Mouse (Mus musculus): ENCODE data around the gene Lgals2. TPM values are rescaled to one million over a fixed set of nuclear protein-coding genes. Genes with fewer than 3 reads are reported as not detected.

Lgals2 gene
- 1,110 and 1,149 TPM in 2 replicates for polyA plus RNA-seq (2015; fragmentation: Nextera tagmentation; extraction: Ambion mirVana)

- peak; percentile 44 for ATAC-seq
- H3K36me3 ChIP-seq: no peaks in the 10 kb centered on the region
- H3K27ac ChIP-seq: peak within 1 kb of the TSS; percentile 70
- H3K4me3 ChIP-seq (replicated peaks): peak within 1 kb of the TSS; percentile 38
- peak within 1 kb of the TSS; percentile 45; the same call in 1 of the 2 replicates for H3K9ac ChIP-seq
- 46% methylated on average over 8 of the region's 8 CpGs for WGBS
- H3K4me2 ChIP-seq (replicated peaks): peak within 1 kb of the TSS; percentile 51
- H3K4me1 ChIP-seq (replicated peaks): peaks cover 41% of the 10 kb centered on the region
- no peaks in the 10 kb centered on the region for H3K27me3 ChIP-seq (replicated peaks)
- H3K9me3 ChIP-seq: no peaks in the 10 kb centered on the region
Observed at GRCm38 (mm10) chr15:78855303-78855965, at the start of gene Lgals2. TSS of gene Lgals2 (minus strand) at chr15:78855529.

- peak overlapping the region; percentile 38; the same call in 1 of the 2 replicates for H3K4me2 ChIP-seq (replicated peaks)
- peaks cover 17% of the 10 kb centered on the region for H3K36me3 ChIP-seq
Observed at GRCm38 (mm10) chr15:78903243-78903642, 47.9 kb upstream of the Lgals2 start.

GRCm38 (mm10) chr15:78901422-78901789, 46.1 kb upstream of the Lgals2 start:
- H3K4me2 ChIP-seq (replicated peaks): peak overlapping the region; percentile 91
- WGBS: 49% methylated on average over 8 of the region's 8 CpGs
- peak overlapping the region; percentile 82 for H3K9ac ChIP-seq
- peaks cover 17% of the 10 kb centered on the region for H3K36me3 ChIP-seq
- no peak for ATAC-seq
- H3K9me3 ChIP-seq: no peaks in the 10 kb centered on the region
- H3K27me3 ChIP-seq (replicated peaks): no peaks in the 10 kb centered on the region
- H3K4me1 ChIP-seq (replicated peaks): peaks cover 44% of the 10 kb centered on the region
- peak overlapping the region; percentile 66 for H3K4me3 ChIP-seq (replicated peaks)
- 0 out of 2 replicates have a peak overlapping the region, but pooled peaks have one; percentile 78 for H3K27ac ChIP-seq

More at GRCm38 (mm10) chr15:78903243-78903642, 47.9 kb upstream of the Lgals2 start:
- H3K27ac ChIP-seq: no peak overlapping the region
- 3% methylated on average over 2 of the region's 2 CpGs for WGBS
- no peaks in the 10 kb centered on the region for H3K27me3 ChIP-seq (replicated peaks)
- no peaks in the 10 kb centered on the region for H3K9me3 ChIP-seq
- peaks cover 30% of the 10 kb centered on the region for H3K4me1 ChIP-seq (replicated peaks)
- no peak overlapping the region for H3K4me3 ChIP-seq (replicated peaks)
- peak overlapping the region; percentile 46 for H3K9ac ChIP-seq
- peak; percentile 29 for ATAC-seq

- H3K9me3 ChIP-seq: no peaks in the 10 kb centered on the region
- H3K9ac ChIP-seq: peak overlapping the region; percentile 82
- H3K4me3 ChIP-seq (replicated peaks): peak overlapping the region; percentile 66
- H3K4me2 ChIP-seq (replicated peaks): peak overlapping the region; percentile 91
- H3K4me1 ChIP-seq (replicated peaks): peaks cover 50% of the 10 kb centered on the region
- no peaks in the 10 kb centered on the region for H3K27me3 ChIP-seq (replicated peaks)
- 0 out of 2 replicates have a peak, but pooled peaks have one; percentile 24 for ATAC-seq
- H3K36me3 ChIP-seq: peaks cover 17% of the 10 kb centered on the region
- 11% methylated on average over 18 of the region's 18 CpGs for WGBS
- peak overlapping the region; percentile 78 for H3K27ac ChIP-seq
Observed at GRCm38 (mm10) chr15:78900585-78901421, 45.5 kb upstream of the Lgals2 start.

- Histone ChIP-seq H3K4me1 (replicated peaks) (peaks cover 55% of the 10 kb centered on the region), H3K9me3 (no peaks in the 10 kb centered on the region), H3K27ac (peak within 1 kb of the TSS; percentile 78), H3K27me3 (replicated peaks) (no peaks in the 10 kb centered on the region), H3K36me3 (peaks cover 17% of the 10 kb centered on the region), H3K4me2 (replicated peaks) (peak within 1 kb of the TSS; percentile 91), H3K9ac (peak within 1 kb of the TSS; percentile 82), H3K4me3 (replicated peaks) (peak within 1 kb of the TSS; percentile 66)
- peak; percentile 66 for ATAC-seq
- WGBS: under 1% methylated on average over 47 of the region's 47 CpGs
Observed at GRCm38 (mm10) chr15:78899740-78900584, 44.6 kb upstream of the Lgals2 start, which contains the start of gene Sh3bp1. TSS of gene Sh3bp1 (plus strand) at chr15:78899768.

- peak within 1 kb of the TSS; percentile 66 for H3K4me3 ChIP-seq (replicated peaks)
- H3K4me2 ChIP-seq (replicated peaks): peak within 1 kb of the TSS; percentile 91
- ATAC-seq: no peak
- peak within 1 kb of the TSS; percentile 82 for H3K9ac ChIP-seq
- peak within 1 kb of the TSS; percentile 78 for H3K27ac ChIP-seq
- peaks cover 12% of the 10 kb centered on the region for H3K36me3 ChIP-seq
- peaks cover 61% of the 10 kb centered on the region for H3K4me1 ChIP-seq (replicated peaks)
- no peaks in the 10 kb centered on the region for H3K9me3 ChIP-seq
- WGBS: 2% methylated on average over 20 of the region's 20 CpGs
- H3K27me3 ChIP-seq (replicated peaks): no peaks in the 10 kb centered on the region
Observed at GRCm38 (mm10) chr15:78899409-78899739, 44.0 kb upstream of the Lgals2 start, which contains the start of gene Gm49510. TSS of gene Gm49510 (plus strand) at chr15:78899667.

GRCm38 (mm10) chr15:78898507-78899001, 43.2 kb upstream of the Lgals2 start:
- no peaks in the 10 kb centered on the region for H3K9me3 ChIP-seq
- H3K4me3 ChIP-seq (replicated peaks): peak overlapping the region; percentile 66; the same call in 1 of the 2 replicates
- H3K4me1 ChIP-seq (replicated peaks): peaks cover 69% of the 10 kb centered on the region
- peak overlapping the region; percentile 68 for H3K27ac ChIP-seq
- H3K27me3 ChIP-seq (replicated peaks): no peaks in the 10 kb centered on the region
- no peak for ATAC-seq
- peaks cover 8% of the 10 kb centered on the region; the same call in 1 of the 2 replicates for H3K36me3 ChIP-seq
- peak overlapping the region; percentile 91 for H3K4me2 ChIP-seq (replicated peaks)
- 59% methylated on average over 6 of the region's 6 CpGs for WGBS
- 0 out of 2 replicates have a peak overlapping the region, but pooled peaks have one; percentile 82 for H3K9ac ChIP-seq

- peaks cover 66% of the 10 kb centered on the region for H3K4me1 ChIP-seq (replicated peaks)
- no peaks in the 10 kb centered on the region for H3K9me3 ChIP-seq
- H3K27me3 ChIP-seq (replicated peaks): no peaks in the 10 kb centered on the region
- peaks cover 7% of the 10 kb centered on the region; the same call in 1 of the 2 replicates for H3K36me3 ChIP-seq
- no peak for ATAC-seq
- peak overlapping the region; percentile 68; the same call in 1 of the 2 replicates for H3K27ac ChIP-seq
- no peak overlapping the region for H3K9ac ChIP-seq
- H3K4me3 ChIP-seq (replicated peaks): no peak overlapping the region
- 90% methylated on average over 4 of the region's 4 CpGs for WGBS
- H3K4me2 ChIP-seq (replicated peaks): no peak overlapping the region
Observed at GRCm38 (mm10) chr15:78897488-78897887, 42.2 kb upstream of the Lgals2 start.

GRCm38 (mm10) chr15:78896149-78896548, 40.8 kb upstream of the Lgals2 start:
- no peak overlapping the region for H3K4me3 ChIP-seq (replicated peaks)
- H3K27me3 ChIP-seq (replicated peaks): no peaks in the 10 kb centered on the region
- H3K9me3 ChIP-seq: no peaks in the 10 kb centered on the region
- no peak for ATAC-seq
- H3K36me3 ChIP-seq: peaks cover 15% of the 10 kb centered on the region; the same call in 1 of the 2 replicates
- H3K27ac ChIP-seq: peak overlapping the region; percentile 48; the same call in 1 of the 2 replicates
- H3K9ac ChIP-seq: no peak overlapping the region
- 77% methylated on average over 3 of the region's 3 CpGs for WGBS
- H3K4me1 ChIP-seq (replicated peaks): peaks cover 67% of the 10 kb centered on the region
- H3K4me2 ChIP-seq (replicated peaks): no peak overlapping the region

- Histone ChIP-seq H3K27ac (peak overlapping the region; percentile 48; the same call in 1 of the 2 replicates), H3K9me3 (no peaks in the 10 kb centered on the region), H3K4me3 (replicated peaks) (no peak overlapping the region), H3K36me3 (peaks cover 15% of the 10 kb centered on the region; the same call in 1 of the 2 replicates), H3K9ac (no peak overlapping the region), H3K27me3 (replicated peaks) (no peaks in the 10 kb centered on the region), H3K4me1 (replicated peaks) (peaks cover 63% of the 10 kb centered on the region), H3K4me2 (replicated peaks) (no peak overlapping the region)
- 77% methylated on average over 2 of the region's 2 CpGs for WGBS
- ATAC-seq: no peak
Observed at GRCm38 (mm10) chr15:78895741-78896140, 40.4 kb upstream of the Lgals2 start.

GRCm38 (mm10) chr15:78894726-78895125, 39.4 kb upstream of the Lgals2 start:
- H3K27me3 ChIP-seq (replicated peaks): no peaks in the 10 kb centered on the region
- H3K36me3 ChIP-seq: peaks cover 15% of the 10 kb centered on the region; the same call in 1 of the 2 replicates
- 72% methylated on average over 13 of the region's 13 CpGs for WGBS
- ATAC-seq: no peak
- H3K9ac ChIP-seq: no peak overlapping the region
- H3K4me2 ChIP-seq (replicated peaks): no peak overlapping the region
- H3K9me3 ChIP-seq: no peaks in the 10 kb centered on the region
- no peak overlapping the region for H3K4me3 ChIP-seq (replicated peaks)
- H3K27ac ChIP-seq: peak overlapping the region; percentile 57
- H3K4me1 ChIP-seq (replicated peaks): peaks cover 62% of the 10 kb centered on the region

Measured in intestine, embryonic 15.5 days (tissue).